Comparison of ENCODE assay signal across 14 mouse cellular contexts in genomic region chr13:37473359-37473758, GRCm38 (mm10).
"Had no signal": no experiment of that assay in that cellular context is flagged by ENCODE, and none has a peak within 500 bp of the region (broad histone marks: within the 10 kb centered on the region; RNA-seq: fewer than 3 reads in every experiment).

No protein-coding gene starts in this region.

- H3K27me3 ChIP-seq: neural tube, embryonic 12.5 days; stomach, embryonic 15.5 days had no signal

- DNase-seq: kidney, adult 9 months; midbrain, embryonic 14.5 days; retina, postnatal 1 day; thymus, adult 2 months; thymus, postnatal 25 days had no signal

- H3K4me2 ChIP-seq: hindbrain, embryonic 15.5 days; liver, embryonic 11.5 days; liver, embryonic 15.5 days; neural tube, embryonic 12.5 days; stomach, embryonic 15.5 days had no signal

- H3K4me3 ChIP-seq: hindbrain, embryonic 15.5 days; left cerebral cortex, adult 2 months; limb, embryonic 10.5 days; liver, embryonic 15.5 days; neural tube, embryonic 12.5 days; stomach, embryonic 15.5 days had no signal

- H3K27ac ChIP-seq: hindbrain, embryonic 15.5 days; left cerebral cortex, adult 2 months; limb, embryonic 10.5 days; liver, embryonic 15.5 days; macrophage; neural tube, embryonic 12.5 days; stomach, embryonic 15.5 days had no signal

- H3K36me3 ChIP-seq: hindbrain, embryonic 15.5 days; limb, embryonic 10.5 days; liver, embryonic 15.5 days; neural tube, embryonic 12.5 days; stomach, embryonic 15.5 days had no signal

- ATAC-seq: intestine, embryonic 16.5 days had no signal

- H3K9ac ChIP-seq: hindbrain, embryonic 15.5 days; liver, embryonic 15.5 days; neural tube, embryonic 12.5 days; stomach, embryonic 15.5 days had no signal

- H3K9me3 ChIP-seq: hindbrain, embryonic 15.5 days; limb, embryonic 10.5 days; liver, embryonic 15.5 days; neural tube, embryonic 12.5 days; stomach, embryonic 15.5 days had no signal
